Mouse (Mus musculus) midbrain, embryonic 14.5 days (tissue): Measurements from ENCODE around the gene Cast. TPM values are rescaled to one million over a fixed set of nuclear protein-coding genes. Genes with fewer than 3 reads are reported as not detected.

Source experiments
- ATAC-seq: fragments of 200-750 bp; cut with Nextera tagmentation; 2 replicates; pipeline ENCODE4 v1.8.0; 2017; ENCODE audit warnings: moderate number of reproducible peaks, moderate library complexity; ENCODE audit not compliant: low FRiP score, low TSS enrichment
- DNase-seq: peaks from one replicate; pipeline ENCODE4 v3.0.0-alpha.2; 2015
- H3K27ac ChIP-seq: fragments of 300-500 bp; sonication (generic); replicated peaks from 2 replicates; pipeline ENCODE4 v1.5.1; 2014; ENCODE audit warnings: mild to moderate bottlenecking, low read depth, low read length, moderate library complexity
- H3K27me3 ChIP-seq: fragments of 300-500 bp; sonication (generic); 2 replicates; pipeline ENCODE4 v1.6.1; 2014; ENCODE audit warnings: low read length, control low read depth, mixed read lengths; ENCODE audit not compliant: control insufficient read depth, insufficient read depth
- H3K36me3 ChIP-seq: fragments of 300-500 bp; sonication (generic); 2 replicates; pipeline ENCODE4 v1.6.1; 2014; ENCODE audit warnings: low read length, control low read depth; ENCODE audit not compliant: control insufficient read depth, insufficient read depth
- H3K4me1 ChIP-seq: fragments of 300-500 bp; sonication (generic); 2 replicates; pipeline ENCODE4 v1.6.1; 2014; ENCODE audit warnings: mild to moderate bottlenecking, antibody characterized with exemption, low read length, control low read depth; ENCODE audit not compliant: control insufficient read depth, insufficient read depth
- H3K4me2 ChIP-seq: fragments of 300-500 bp; sonication (generic); 2 replicates; pipeline ENCODE4 v1.6.1; 2014; ENCODE audit warnings: mild to moderate bottlenecking, low read length, moderate library complexity
- H3K4me3 ChIP-seq: fragments of 300-500 bp; sonication (generic); replicated peaks from 2 replicates; pipeline ENCODE4 v1.5.1; 2014; ENCODE audit warnings: low read depth, low read length
- H3K9ac ChIP-seq: fragments of 300-500 bp; sonication (generic); replicated peaks from 2 replicates; pipeline ENCODE4 v1.6.1; 2014; ENCODE audit warnings: mild to moderate bottlenecking, low read length, moderate library complexity
- H3K9me3 ChIP-seq: fragments of 300-500 bp; sonication (generic); 2 replicates; pipeline ENCODE4 v1.6.1; 2016; ENCODE audit warnings: low read length, control low read depth, mixed read lengths; ENCODE audit not compliant: control insufficient read depth
- WGBS: fragments of 180-500 bp; shearing (Covaris S2); extraction: QIAGEN DNeasy Blood & Tissue Kit; methylation state at CpG from one replicate; pipeline ENCODE4 v1.1.7; 2014; 5-methylcytosine and 5-hydroxymethylcytosine counted together
- polyA plus RNA-seq: library from polyadenylated mRNA; unstranded; fragments of >200 nt; fragmentation: Nextera tagmentation; extraction: Ambion mirVana; gene quantifications from 2 replicates; pipeline ENCODE4 v1.2.1, GENCODE M21; 2014

Cast gene
- polyA plus RNA-seq, 1 experiment from 2014 or later, result 6.3 TPM

DNA sequence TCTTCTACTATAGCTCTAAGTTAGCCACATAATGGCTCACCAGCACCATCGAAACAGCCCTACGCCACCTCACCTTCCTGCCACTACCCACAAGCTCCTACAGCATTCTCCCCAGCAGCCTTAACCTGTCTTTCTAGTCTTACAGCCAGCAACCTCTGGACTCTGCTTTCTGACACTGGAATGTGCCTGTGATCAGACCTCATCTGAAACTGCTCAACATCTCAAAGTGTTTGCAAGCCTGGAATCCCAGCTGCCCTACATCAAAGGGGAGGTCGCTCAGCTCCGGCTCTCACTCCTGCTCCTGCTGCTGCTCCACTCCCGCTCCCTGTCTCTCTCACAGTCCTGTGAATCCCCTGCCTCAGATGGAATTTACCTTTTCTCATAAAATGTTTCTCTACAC, 65.4 kb downstream of the Cast start:
- Histone ChIP-seq H3K27ac (no peak overlapping the region), H3K27me3 (no peaks in the 10 kb centered on the region), H3K4me3 (no peak overlapping the region), H3K36me3 (no peaks in the 10 kb centered on the region), H3K4me1 (no peaks in the 10 kb centered on the region), H3K9me3 (no peaks in the 10 kb centered on the region), H3K9ac (no peak overlapping the region), H3K4me2 (no peak overlapping the region)
- DNase-seq (no peak), ATAC-seq (no peak)
- 69% methylated on average over 5 of the region's 5 CpGs for WGBS

DNA sequence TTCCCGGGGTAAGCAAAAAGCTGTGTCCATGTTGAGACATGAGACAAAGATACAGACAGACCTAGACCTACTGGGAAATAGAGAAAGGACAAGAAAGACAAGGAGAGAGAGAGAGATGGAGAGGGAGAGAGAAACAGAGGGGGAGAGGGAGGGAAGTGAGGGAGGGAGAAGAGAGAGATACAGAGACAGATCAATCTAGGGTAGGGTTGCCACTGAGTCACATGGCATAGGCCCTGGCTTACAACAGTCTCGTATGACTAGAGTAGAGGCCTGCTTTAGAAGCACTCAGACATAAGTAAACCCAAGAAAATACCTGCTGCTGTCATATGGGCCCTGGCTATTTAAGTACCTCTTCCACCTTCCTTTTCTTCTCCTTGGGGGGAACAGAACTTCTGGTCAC, 72.2 kb downstream of the Cast start:
- H3K4me2 ChIP-seq, result no peak overlapping the region
- H3K4me3 ChIP-seq, result no peak overlapping the region
- DNase-seq (no peak), ATAC-seq (no peak)
- H3K4me1 ChIP-seq, result no peaks in the 10 kb centered on the region
- H3K36me3 ChIP-seq, result no peaks in the 10 kb centered on the region
- no peak overlapping the region for H3K27ac ChIP-seq
- H3K9ac ChIP-seq, result no peak overlapping the region
- WGBS, result 83% methylated on average over 2 of the region's 2 CpGs
- H3K27me3 ChIP-seq, result no peaks in the 10 kb centered on the region
- H3K9me3 ChIP-seq, result no peaks in the 10 kb centered on the region

DNA sequence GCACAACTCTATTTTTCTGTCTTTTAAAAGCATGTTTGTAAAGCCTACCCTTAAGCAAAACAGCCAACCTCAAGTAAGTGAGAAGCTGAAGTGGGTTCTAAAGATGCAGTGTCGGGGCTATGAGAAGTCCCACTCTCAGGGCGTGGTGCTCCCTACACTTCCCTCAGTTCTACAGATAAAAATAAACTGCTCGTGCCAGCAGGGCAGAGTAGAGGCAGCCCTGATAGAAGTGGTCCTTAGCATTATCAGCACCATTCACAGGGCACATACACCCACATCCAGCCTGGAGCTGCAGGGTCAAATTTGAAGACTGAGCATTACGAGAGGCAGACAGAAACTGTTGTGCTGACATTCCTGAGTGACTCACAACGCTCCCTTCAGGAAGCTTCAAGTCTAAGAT, 72.8 kb downstream of the Cast start:
- 94% methylated on average over 5 of the region's 5 CpGs for WGBS
- Histone ChIP-seq H3K9me3 (no peaks in the 10 kb centered on the region), H3K36me3 (no peaks in the 10 kb centered on the region), H3K27ac (no peak overlapping the region), H3K4me2 (no peak overlapping the region), H3K9ac (no peak overlapping the region), H3K4me1 (no peaks in the 10 kb centered on the region), H3K27me3 (no peaks in the 10 kb centered on the region), H3K4me3 (no peak overlapping the region)
- no peak for ATAC-seq
- no peak for DNase-seq

DNA sequence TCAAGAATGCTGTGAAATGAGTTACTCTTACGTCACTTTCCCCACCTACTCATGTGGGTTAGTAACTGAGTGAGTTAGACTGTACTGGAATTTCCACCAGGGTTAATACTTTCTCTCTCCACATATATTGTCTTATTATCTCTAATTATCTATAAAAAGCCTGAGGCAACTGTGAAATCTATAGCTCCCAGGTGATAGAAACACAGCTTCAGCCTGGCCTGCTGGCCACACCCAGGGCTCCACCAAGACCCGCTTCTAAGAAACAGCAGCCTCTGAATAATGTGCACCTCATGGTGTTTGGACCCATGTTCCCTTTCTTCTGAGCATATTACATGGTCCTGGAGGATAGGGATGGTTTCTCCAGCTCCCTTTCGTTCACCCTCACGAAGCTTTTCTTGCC, 74.9 kb downstream of the Cast start:
- 92% methylated on average over 4 of the region's 4 CpGs for WGBS
- H3K27me3 ChIP-seq, result no peaks in the 10 kb centered on the region
- no peaks in the 10 kb centered on the region for H3K9me3 ChIP-seq
- H3K4me3 ChIP-seq, result no peak overlapping the region
- H3K4me2 ChIP-seq, result no peak overlapping the region
- H3K4me1 ChIP-seq, result no peaks in the 10 kb centered on the region
- no peaks in the 10 kb centered on the region for H3K36me3 ChIP-seq
- no peak overlapping the region for H3K9ac ChIP-seq
- DNase-seq (no peak), ATAC-seq (no peak)
- no peak overlapping the region for H3K27ac ChIP-seq

DNA sequence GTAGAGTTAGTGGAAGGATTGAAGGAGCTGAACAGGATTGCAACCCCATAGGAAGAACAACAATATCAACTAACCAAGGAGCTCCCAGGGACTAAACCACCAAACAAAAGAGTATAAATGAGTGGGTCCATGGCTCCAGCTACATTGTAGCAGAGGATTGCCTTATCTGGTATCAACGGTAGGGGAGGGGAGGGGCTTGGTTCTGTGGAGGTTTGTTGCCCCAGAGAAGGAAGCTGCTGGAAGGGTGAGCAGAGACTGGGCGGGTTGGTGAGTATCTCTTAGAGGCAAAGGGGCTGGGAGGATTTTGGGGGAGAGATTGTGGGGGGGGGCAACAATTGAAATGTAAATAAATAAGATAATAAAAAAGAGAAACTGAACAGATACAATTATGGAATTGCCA, 89.6 kb downstream of the Cast start:
- H3K27me3 ChIP-seq, result no peaks in the 10 kb centered on the region
- no peaks in the 10 kb centered on the region for H3K4me1 ChIP-seq
- H3K9me3 ChIP-seq, result no peaks in the 10 kb centered on the region
- DNase-seq (no peak), ATAC-seq (no peak; the same call in 1 of the 2 replicates)
- no peak overlapping the region for H3K9ac ChIP-seq
- no peak overlapping the region for H3K4me3 ChIP-seq
- H3K4me2 ChIP-seq, result no peak overlapping the region
- no peak overlapping the region for H3K27ac ChIP-seq
- H3K36me3 ChIP-seq, result no peaks in the 10 kb centered on the region
- 78% methylated on average over 2 of the region's 2 CpGs for WGBS

DNA sequence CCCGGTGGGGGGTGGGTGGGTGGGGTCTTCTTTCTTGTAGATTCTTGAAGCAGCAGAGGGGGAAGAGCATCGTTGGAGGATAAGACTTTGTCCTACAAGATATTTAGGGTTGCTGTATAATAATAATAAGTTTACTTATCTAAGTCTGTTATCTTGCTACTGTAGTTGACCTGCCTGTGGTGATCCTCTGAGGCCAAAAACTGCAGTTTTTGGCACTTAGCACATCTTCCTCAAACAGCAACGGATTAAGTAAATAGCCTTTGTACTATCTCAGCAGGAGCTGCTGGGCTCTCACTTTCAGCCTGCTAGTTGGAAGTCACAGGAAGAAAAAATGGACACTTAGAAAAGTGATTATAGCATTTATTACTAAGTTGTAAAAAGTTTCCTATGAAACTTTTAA, 112.4 kb downstream of the Cast start:
- Histone ChIP-seq H3K4me2 (no peak overlapping the region), H3K27me3 (no peaks in the 10 kb centered on the region), H3K4me3 (no peak overlapping the region), H3K36me3 (no peaks in the 10 kb centered on the region), H3K4me1 (no peaks in the 10 kb centered on the region), H3K27ac (no peak overlapping the region), H3K9ac (no peak overlapping the region), H3K9me3 (no peaks in the 10 kb centered on the region)
- ATAC-seq, result no peak
- DNase-seq, result no peak
- 59% methylated on average over 3 of the region's 3 CpGs for WGBS

DNA sequence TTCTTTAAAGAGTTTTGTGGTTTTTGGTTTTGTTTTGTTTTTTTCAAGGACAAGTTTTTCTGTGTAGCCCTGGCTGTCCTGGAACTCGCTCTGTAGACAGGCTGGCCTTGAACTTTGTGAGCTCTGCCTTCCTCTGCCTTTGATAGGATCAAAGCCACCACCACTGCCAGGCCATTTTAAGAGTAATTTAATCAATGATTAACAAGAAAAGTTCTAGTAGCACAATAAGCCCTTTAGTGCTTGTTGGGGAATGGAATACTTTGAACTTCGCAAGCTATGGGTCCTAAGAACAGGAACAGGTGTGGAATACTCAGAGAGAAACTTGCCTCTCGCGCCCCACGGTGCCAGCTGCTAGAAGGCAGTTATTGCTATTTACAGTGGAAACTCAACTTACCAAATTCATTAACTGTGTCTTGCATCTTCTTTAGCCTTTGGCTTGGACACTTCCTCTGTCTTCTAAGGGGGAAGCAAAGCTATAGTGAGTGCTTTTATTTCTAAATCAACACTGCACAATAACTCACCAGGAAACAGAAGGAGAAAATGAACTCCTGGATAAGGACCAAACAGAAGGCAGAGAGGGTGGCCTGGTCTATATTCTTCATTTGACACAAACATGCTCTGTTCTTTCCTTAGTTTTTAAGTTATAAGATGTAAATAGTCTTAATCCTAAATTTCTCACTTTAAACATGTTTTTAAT, 113.0 kb downstream of the Cast start:
- DNase-seq (no peak), ATAC-seq (no peak)
- no peak overlapping the region for H3K4me2 ChIP-seq
- no peaks in the 10 kb centered on the region for H3K27me3 ChIP-seq
- no peak overlapping the region for H3K27ac ChIP-seq
- WGBS, result 92% methylated on average over 5 of the region's 5 CpGs
- H3K4me3 ChIP-seq, result no peak overlapping the region
- no peak overlapping the region for H3K9ac ChIP-seq
- H3K36me3 ChIP-seq, result no peaks in the 10 kb centered on the region
- no peaks in the 10 kb centered on the region for H3K9me3 ChIP-seq
- H3K4me1 ChIP-seq, result no peaks in the 10 kb centered on the region

Other genes starting within 250 kb of the Cast start
- 2.1 and 4.6 TPM in 2 replicates for gene Erap1, start 169.2 kb downstream of the Cast start, polyA plus RNA-seq